Mouse (Mus musculus) layer of hippocampus, adult 8-10 months (tissue): ENCODE measurements around the gene Smtn. TPM values are rescaled to one million over a fixed set of nuclear protein-coding genes. Genes with fewer than 3 reads are reported as not detected.

Experiments
- DNase-seq, 2 experiments: peaks; one replicate each; pipeline ENCODE4 v3.0.0; 2022; ENCODE audit warnings: low spot score in 2 of 2
- total RNA-seq, 4 experiments: library from RNA; stranded (reverse); gene quantifications; 2 replicates each; pipeline ENCODE4 v1.2.4; 2022

Smtn gene
- total RNA-seq, 4 experiments from 2014 or later, result 6.4 to 12.1 (median 8.3) TPM

- DNase-seq, result no peak
Measured at GRCm38 (mm10) chr11:3547969-3548368, 7.6 kb upstream of the Smtn start.

GRCm38 (mm10) chr11:3547047-3547446 lies 6.6 kb upstream of the Smtn start:
- no peak for DNase-seq

GRCm38 (mm10) chr11:3546242-3546562 lies 5.8 kb upstream of the Smtn start:
- DNase-seq, result no peak

GRCm38 (mm10) chr11:3545531-3546241 lies 5.3 kb upstream of the Smtn start:
- no peak for DNase-seq

GRCm38 (mm10) chr11:3544409-3544808 lies 4.0 kb upstream of the Smtn start:
- DNase-seq, result no peak

GRCm38 (mm10) chr11:3543001-3543400 lies 2.6 kb upstream of the Smtn start:
- DNase-seq, result no peak

GRCm38 (mm10) chr11:3541932-3542331 lies 1.5 kb upstream of the Smtn start:
- DNase-seq, result no peak

- no peak for DNase-seq
Measured at GRCm38 (mm10) chr11:3539826-3540196, 601 bp downstream of the Smtn start.

GRCm38 (mm10) chr11:3539111-3539825 lies 1.1 kb downstream of the Smtn start:
- DNase-seq, result peak; percentile 86 to 91

- DNase-seq, result no peak
Measured at GRCm38 (mm10) chr11:3538341-3538740, 2.1 kb downstream of the Smtn start.

GRCm38 (mm10) chr11:3537711-3538110 lies 2.7 kb downstream of the Smtn start:
- DNase-seq, result no peak

GRCm38 (mm10) chr11:3536745-3537333 lies 3.6 kb downstream of the Smtn start:
- no peak for DNase-seq

GRCm38 (mm10) chr11:3536082-3536481 lies 4.3 kb downstream of the Smtn start:
- no peak for DNase-seq

GRCm38 (mm10) chr11:3535406-3535986 lies 4.9 kb downstream of the Smtn start:
- DNase-seq, result peak; percentile 85 to 94

- peak in 1 of 2 experiments; percentile 4 for DNase-seq
Measured at GRCm38 (mm10) chr11:3534956-3535355, 5.5 kb downstream of the Smtn start.

- no peak for DNase-seq
Measured at GRCm38 (mm10) chr11:3533406-3533932, 6.9 kb downstream of the Smtn start.

- no peak for DNase-seq
Measured at GRCm38 (mm10) chr11:3532101-3532931, 8.1 kb downstream of the Smtn start.

- no peak for DNase-seq
Measured at GRCm38 (mm10) chr11:3531634-3532033, 8.8 kb downstream of the Smtn start.

- DNase-seq, result no peak
Measured at GRCm38 (mm10) chr11:3530731-3531130, 9.7 kb downstream of the Smtn start.

GRCm38 (mm10) chr11:3529476-3530252 lies 10.7 kb downstream of the Smtn start:
- DNase-seq, result no peak
